Mouse (Mus musculus): ENCODE results near the gene Med9.
"Not testable (repeated sequence)": the region's sequence is repeated elsewhere in the genome, so short reads cannot be mapped to it uniquely, and the experiment has no call there.

Med9 gene

GRCm38 (mm10) chr11:59947752-59948400, at the start of gene Med9:
Gene Med9 (plus strand): TSS chr11:59948206.
- DNase-seq, result peak; percentile 97

GRCm38 (mm10) chr11:59899711-59900685, 48.0 kb upstream of the Med9 start:
- peak; percentile 35 for DNase-seq

- no peak for DNase-seq
These were observed 47.0 kb upstream of the Med9 start for GRCm38 (mm10) chr11:59900995-59901394.

DNA sequence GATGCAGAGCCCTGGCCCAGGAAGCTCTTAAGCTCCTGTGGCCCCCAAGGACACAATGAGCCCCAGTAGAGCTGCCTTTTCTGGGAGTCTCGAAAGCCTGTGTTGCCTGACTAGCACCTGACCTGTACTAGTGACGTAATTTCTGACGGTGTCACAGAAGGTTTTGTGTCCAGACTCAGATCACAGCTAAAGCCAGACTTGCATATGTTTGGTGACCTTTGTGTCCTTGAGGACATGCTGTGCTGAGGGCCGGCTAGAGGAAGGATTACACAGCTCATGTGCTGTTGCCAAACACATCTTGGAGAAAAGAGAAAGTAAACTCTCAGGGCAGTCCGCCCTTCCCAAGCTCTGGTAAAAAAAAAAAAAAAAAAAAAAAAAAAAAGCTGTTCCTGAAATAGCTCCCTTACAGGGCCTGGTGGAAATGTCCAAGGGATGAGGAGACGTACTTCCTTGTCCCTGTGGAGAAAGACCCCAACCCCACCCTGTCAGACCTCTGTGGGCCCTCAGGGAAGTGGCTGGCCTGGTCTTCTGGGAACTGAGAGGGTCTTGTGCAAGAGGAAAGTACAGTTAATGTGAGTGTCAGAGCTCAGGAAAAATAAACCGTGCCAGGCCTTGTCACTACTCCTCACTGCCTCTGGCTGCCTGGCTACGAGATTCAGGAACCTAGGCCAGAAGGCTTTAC, 45.8 kb upstream of the Med9 start:
- no peak for DNase-seq

- no peak for DNase-seq
These were observed 41.4 kb upstream of the Med9 start for GRCm38 (mm10) chr11:59906521-59907123.

DNA sequence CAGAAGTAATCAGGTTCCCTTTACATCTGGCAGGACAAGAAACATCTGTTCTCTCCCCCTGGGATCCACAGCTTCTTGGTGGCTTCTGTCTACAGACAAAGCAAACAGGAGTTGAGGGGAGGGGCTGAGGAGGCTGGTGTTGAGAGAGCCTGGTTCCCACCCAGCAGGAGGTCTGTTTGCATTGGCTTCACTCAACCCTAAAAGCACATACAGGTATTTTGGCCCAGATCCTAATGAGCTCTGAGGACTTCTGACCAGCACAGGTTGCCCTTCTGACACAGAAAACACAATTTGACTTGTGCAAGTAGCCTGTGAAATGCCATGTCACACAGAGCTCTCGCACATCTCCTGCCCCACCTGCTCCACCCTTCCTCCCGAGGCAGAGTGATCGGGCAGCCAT, 39.6 kb upstream of the Med9 start:
- no peak for DNase-seq

DNA sequence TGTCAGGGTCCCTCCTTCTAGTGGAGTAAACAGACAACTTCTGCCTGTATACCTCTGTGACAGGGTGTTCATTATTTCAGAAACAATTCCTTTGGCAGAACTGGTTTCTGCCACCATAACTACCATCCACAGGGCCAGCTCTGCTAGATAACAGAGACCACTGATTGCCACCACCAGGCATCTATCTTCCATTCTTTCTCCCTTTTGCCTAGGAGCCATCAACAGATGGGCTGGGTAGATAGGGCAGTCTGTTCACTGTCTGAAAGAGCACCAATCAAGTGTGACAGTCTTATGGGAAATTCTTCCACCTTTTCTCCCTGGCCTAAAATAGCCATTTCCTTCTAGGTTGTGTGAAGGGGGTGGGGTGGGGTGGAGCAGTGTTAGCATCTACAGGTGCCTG, 37.4 kb upstream of the Med9 start:
- no peak for DNase-seq

DNA sequence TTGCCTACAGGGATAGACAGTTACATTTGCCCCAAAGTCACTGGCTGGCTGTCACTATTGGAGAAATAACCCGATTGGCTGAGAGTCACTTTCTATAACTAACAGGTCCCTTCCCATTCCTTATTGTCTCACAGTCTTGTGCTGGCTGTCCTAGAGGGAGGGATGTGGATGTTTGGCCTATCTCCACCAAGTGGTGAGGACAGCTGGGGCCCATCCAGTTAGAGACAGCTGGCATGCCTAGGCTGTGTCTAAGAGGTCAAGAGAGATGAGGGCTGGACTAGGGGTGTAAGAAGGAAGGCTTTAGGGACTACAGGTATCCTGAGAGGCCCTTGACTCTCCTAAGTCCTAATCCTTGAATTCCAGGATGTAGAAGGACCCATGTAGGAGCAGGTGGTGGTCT, 36.5 kb upstream of the Med9 start:
- DNase-seq, result no peak

DNA sequence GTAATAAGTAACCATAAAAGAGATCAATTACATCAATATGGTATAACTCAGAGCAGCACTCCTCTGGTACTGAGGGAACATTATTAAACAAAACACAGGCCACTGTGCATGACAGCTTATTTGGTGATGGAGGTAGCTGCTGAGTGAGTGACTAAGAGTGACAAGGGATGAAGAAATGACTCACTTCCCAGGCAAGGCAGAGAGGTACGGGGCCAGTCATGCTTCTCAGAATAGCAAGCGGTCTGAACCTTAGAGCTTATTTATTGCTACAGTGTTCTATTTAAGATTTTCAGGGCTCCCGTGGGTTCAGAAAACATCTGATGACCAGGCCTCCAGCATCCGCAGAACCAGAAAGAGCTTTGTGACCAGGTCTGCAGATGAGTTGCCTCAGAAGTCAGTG, 34.3 kb upstream of the Med9 start:
- no peak for DNase-seq

- DNase-seq, result no peak
These were observed 30.0 kb upstream of the Med9 start for GRCm38 (mm10) chr11:59918014-59918413.

- DNase-seq, result no peak
These were observed 28.6 kb upstream of the Med9 start for GRCm38 (mm10) chr11:59919401-59919800.

- no peak for DNase-seq
These were observed 27.7 kb upstream of the Med9 start for GRCm38 (mm10) chr11:59920331-59920730.

GRCm38 (mm10) chr11:59921265-59921664, 26.7 kb upstream of the Med9 start:
- no peak for DNase-seq

DNA sequence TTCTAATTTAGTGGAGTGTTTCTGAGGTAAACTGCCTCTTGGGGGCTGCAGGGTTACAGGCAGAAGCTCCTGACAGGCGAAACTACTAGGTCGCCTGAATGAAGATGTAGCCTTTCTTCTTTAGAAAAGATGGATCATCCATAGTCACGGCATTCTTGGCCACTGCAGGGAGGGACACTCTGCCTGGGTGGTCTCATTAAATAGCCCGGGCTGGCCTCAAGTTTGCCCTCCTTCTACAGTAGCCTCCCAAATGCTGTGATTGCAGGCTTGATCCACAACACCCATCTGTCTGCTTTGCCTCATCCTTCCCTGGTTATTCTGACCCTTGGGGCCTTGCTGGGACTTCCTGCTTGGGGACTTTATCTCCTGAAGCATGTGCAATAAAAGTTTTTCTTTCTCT, 18.0 kb upstream of the Med9 start:
- peak; percentile 68 for DNase-seq

DNA sequence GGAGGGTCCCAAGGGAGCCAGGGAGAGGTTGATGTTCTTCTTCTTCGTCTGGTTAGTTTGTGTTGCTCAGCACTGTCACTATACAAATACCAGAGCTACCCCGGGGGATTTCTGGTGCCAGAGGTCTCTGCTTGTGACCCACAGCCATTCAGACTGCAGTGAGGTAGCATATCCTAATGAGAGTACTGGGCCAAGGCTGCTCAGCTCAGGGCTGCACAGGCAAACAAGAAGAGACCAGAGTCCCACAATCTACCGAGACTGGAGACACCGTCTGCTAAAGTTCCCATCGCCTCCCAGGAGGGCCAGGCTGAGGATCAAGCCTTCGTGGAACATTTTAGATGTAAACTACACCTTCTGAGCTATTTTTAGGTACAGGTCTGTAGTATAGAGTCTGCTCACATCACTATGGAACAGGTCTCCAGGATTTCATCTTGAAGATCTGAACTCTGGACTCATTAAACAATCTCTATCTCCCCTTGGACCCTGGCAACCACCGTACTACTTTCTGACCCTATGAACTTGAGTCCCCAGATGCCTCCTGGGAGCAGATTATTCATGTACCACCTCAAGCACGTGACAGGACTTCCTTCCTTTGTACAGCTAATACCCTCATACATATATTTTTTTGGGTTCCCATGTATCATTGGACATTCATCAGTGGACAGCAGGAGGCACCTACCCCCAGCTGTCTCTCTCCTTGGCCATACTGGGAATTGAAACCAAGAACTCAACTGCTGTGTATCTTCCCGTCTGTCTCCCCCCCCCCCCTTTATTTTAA, 15.3 kb upstream of the Med9 start:
- DNase-seq, result no peak

DNA sequence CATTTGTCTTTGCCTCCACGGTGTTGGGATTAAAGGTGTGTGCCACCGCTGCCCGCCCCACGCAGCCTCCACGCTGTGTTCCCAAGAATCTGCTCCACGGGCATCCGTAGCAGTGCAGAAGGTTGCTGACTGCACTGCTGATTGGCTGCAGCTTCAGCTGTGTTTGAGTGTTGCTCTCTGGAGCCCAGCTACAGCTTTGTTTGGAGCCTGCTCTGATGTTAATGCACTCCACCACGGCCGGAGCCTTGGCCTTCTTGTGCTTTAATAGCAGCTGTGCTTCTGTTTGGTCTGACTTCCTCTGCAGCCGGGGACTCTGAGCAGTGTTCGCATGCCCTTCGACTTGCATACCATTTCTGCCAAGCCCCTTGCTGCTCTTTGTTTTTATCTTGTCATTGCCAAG, 14.1 kb upstream of the Med9 start:
- peak; percentile 17 for DNase-seq

- no peak for DNase-seq
These were observed 11.0 kb upstream of the Med9 start for GRCm38 (mm10) chr11:59937023-59937422.

- DNase-seq, result no peak
These were observed 10.4 kb upstream of the Med9 start for GRCm38 (mm10) chr11:59937615-59938014.

- DNase-seq, result no peak
These were observed 8.2 kb upstream of the Med9 start for GRCm38 (mm10) chr11:59939821-59940220.

GRCm38 (mm10) chr11:59940645-59941044, 7.4 kb upstream of the Med9 start:
- no peak for DNase-seq

DNA sequence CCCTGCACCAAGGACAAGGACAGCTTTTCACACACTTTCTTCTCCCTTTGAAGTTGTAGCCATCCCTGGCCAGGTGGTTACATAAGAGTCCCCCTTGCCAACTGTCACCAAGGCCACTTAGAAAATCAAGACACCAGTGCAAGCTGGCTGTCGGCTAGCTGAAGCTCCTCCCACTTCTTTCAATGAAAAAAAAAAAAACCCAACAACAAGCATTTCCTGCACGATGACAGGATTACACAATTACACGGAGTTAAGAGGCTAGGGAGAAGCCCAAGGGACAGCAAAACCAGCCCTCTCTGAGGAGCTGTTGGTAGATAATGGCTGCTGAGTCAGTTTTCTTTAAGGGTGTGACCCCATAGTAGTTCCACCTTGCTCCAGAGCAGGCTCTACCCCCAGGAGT, 6.6 kb upstream of the Med9 start:
- DNase-seq, result no peak

DNA sequence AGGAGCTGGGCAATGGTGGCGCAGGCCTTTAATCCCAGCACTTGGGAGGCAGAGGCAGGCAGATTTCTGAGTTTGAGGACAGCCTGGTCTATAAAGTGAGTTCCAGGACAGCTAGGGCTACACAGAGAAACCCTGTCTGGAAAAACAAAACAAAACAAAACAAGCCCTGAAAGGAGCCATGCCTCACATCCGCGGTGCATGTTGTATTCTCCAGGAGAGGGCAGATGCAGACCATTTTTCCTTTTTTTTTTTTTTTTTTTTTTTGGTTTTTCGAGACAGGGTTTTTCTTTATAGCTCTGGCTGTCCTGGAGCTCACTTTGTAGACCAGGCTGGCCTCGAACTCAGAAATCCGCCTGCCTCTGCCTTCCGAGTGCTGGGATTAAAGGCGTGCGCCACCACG, 3.2 kb upstream of the Med9 start:
- DNase-seq, result not testable (repeated sequence)

Data from retina, postnatal 1 day (tissue).